In genomic region chr4:122861836-122862235, GRCm38 (mm10) we compare ENCODE assay signal across 15 mouse cellular contexts.
"Had no signal": no experiment of that assay in that cellular context is flagged by ENCODE, and none has a peak within 500 bp of the region (broad histone marks: within the 10 kb centered on the region; RNA-seq: fewer than 3 reads in every experiment).

No protein-coding gene starts in this region.

- H3K4me3 ChIP-seq: lung, embryonic 15.5 days; midbrain, embryonic 13.5 days; midbrain, embryonic 15.5 days; neural tube, embryonic 12.5 days; stomach, embryonic 15.5 days had no signal

- DNase-seq: lung, adult 2 months; lung, postnatal 14 days; lung, postnatal 36 days; right cerebral cortex, postnatal 14 days; thymus, adult 2 months; thymus, postnatal 25 days; thymus, postnatal 4 days had no signal

- H3K4me1 ChIP-seq: lung, embryonic 15.5 days; midbrain, embryonic 13.5 days; midbrain, embryonic 15.5 days; neural tube, embryonic 12.5 days; stomach, embryonic 15.5 days had no signal

- H3K27me3 ChIP-seq: lung, embryonic 15.5 days; megakaryocyte, embryonic 14.5 days; midbrain, embryonic 13.5 days; midbrain, embryonic 15.5 days; neural tube, embryonic 12.5 days; stomach, embryonic 15.5 days had no signal

- H3K27ac ChIP-seq: lung, embryonic 15.5 days; macrophage; midbrain, embryonic 13.5 days; midbrain, embryonic 15.5 days; neural tube, embryonic 12.5 days; stomach, embryonic 15.5 days; stomach, postnatal 0 days had no signal
